Mouse (Mus musculus) left cerebral cortex, postnatal 25 days (tissue): ENCODE results near the gene H2al1a. TPM values are rescaled to one million over a fixed set of nuclear protein-coding genes. Genes with fewer than 3 reads are reported as not detected.
A peak's percentile ranks its signal among the peaks of the same experiment; 100 is the strongest.
"Not testable (repeated sequence)": the region's sequence is repeated elsewhere in the genome, so short reads cannot be mapped to it uniquely, and the experiment has no call there.

Experiments
- DNase-seq, 2 experiments: peaks; one replicate each; pipeline ENCODE4 v3.0.0; 2022; ENCODE audit warnings: low spot score in 2 of 2, mixed read lengths in 1 of 2
- intact Hi-C: fragments of 180-260 bp; cut with DNase I; formaldehyde crosslinking; loops from one replicate; pipeline ENCODE4 v1.15.1; 2025
- total RNA-seq, 2 experiments: library from RNA; stranded (reverse); gene quantifications; 2 replicates each; pipeline ENCODE4 v1.2.3; 2021

H2al1a gene
- total RNA-seq: not detected

- intact Hi-C loops, DNase-seq: not testable (repeated sequence)
These were observed at the start of gene H2al1a for GRCm38 (mm10) chrX:11298957-11299356. Gene H2al1a (plus strand): TSS chrX:11299257.

GRCm38 (mm10) chrX:11250155-11250554 lies 48.9 kb upstream of the H2al1a start:
- intact Hi-C loops: no loop called here
- DNase-seq: no peak

- DNase-seq: peak; percentile 40 to 85
- intact Hi-C loops: no loop called here
These were observed 45.0 kb upstream of the H2al1a start for GRCm38 (mm10) chrX:11254062-11254461.

GRCm38 (mm10) chrX:11254521-11255207 lies 44.4 kb upstream of the H2al1a start:
- DNase-seq: no peak
- intact Hi-C loops: no loop called here

GRCm38 (mm10) chrX:11255564-11256360 lies 43.3 kb upstream of the H2al1a start:
- intact Hi-C loops: no loop called here
- no peak for DNase-seq

GRCm38 (mm10) chrX:11264918-11265317 lies 34.1 kb upstream of the H2al1a start:
- no peak for DNase-seq
- intact Hi-C loops: no loop called here

- DNase-seq: peak in 1 of 2 experiments; percentile 20
- intact Hi-C loops: no loop called here
These were observed 31.3 kb upstream of the H2al1a start for GRCm38 (mm10) chrX:11267791-11268190.

- intact Hi-C loops: no loop called here
- DNase-seq: no peak
These were observed 30.0 kb upstream of the H2al1a start for GRCm38 (mm10) chrX:11269074-11269473.

GRCm38 (mm10) chrX:11273190-11273589 lies 25.9 kb upstream of the H2al1a start:
- DNase-seq: no peak
- intact Hi-C loops: no loop called here

- intact Hi-C loops: no loop called here
- DNase-seq: no peak
These were observed 22.0 kb upstream of the H2al1a start for GRCm38 (mm10) chrX:11277083-11277482.

- intact Hi-C loops: no loop called here
- peak in 1 of 2 experiments; percentile 27 for DNase-seq
These were observed 18.3 kb upstream of the H2al1a start for GRCm38 (mm10) chrX:11280741-11281140.

- no peak for DNase-seq
- intact Hi-C loops: no loop called here
These were observed 10.7 kb upstream of the H2al1a start for GRCm38 (mm10) chrX:11288306-11288882.

GRCm38 (mm10) chrX:11289244-11289643 lies 9.8 kb upstream of the H2al1a start:
- intact Hi-C loops: no loop called here
- DNase-seq: no peak

- DNase-seq, intact Hi-C loops: not testable (repeated sequence)
These were observed 3.1 kb downstream of the H2al1a start, which contains the start of gene H2al1b for GRCm38 (mm10) chrX:11302132-11302531. Gene H2al1b (plus strand): TSS chrX:11302432.

GRCm38 (mm10) chrX:11305355-11305754 lies 6.3 kb downstream of the H2al1a start, which contains the start of gene H2al1c:
Gene H2al1c (plus strand): TSS chrX:11305655.
- intact Hi-C loops, DNase-seq: not testable (repeated sequence)

GRCm38 (mm10) chrX:11308524-11308923 lies 9.5 kb downstream of the H2al1a start, which contains the start of gene H2al1d:
Gene H2al1d (plus strand): TSS chrX:11308824.
- not testable (repeated sequence) for DNase-seq

GRCm38 (mm10) chrX:11311634-11312033 lies 12.6 kb downstream of the H2al1a start, which contains the start of gene H2al1e:
Gene H2al1e (plus strand): TSS chrX:11311934.
- intact Hi-C loops: not testable (repeated sequence)

More at GRCm38 (mm10) chrX:11308524-11308923, 9.5 kb downstream of the H2al1a start, which contains the start of gene H2al1d:
- intact Hi-C loops: not testable (repeated sequence)

GRCm38 (mm10) chrX:11314858-11315257 lies 15.8 kb downstream of the H2al1a start, which contains the start of gene H2al1f:
Gene H2al1f (plus strand): TSS chrX:11315158.
- DNase-seq, intact Hi-C loops: not testable (repeated sequence)

More at GRCm38 (mm10) chrX:11311634-11312033, 12.6 kb downstream of the H2al1a start, which contains the start of gene H2al1e:
- not testable (repeated sequence) for DNase-seq

GRCm38 (mm10) chrX:11317956-11318355 lies 18.9 kb downstream of the H2al1a start, which contains the start of gene H2al1g:
Gene H2al1g (plus strand): TSS chrX:11318256.
- DNase-seq, intact Hi-C loops: not testable (repeated sequence)

- intact Hi-C loops, DNase-seq: not testable (repeated sequence)
These were observed 22.1 kb downstream of the H2al1a start, which contains the start of gene H2al1h for GRCm38 (mm10) chrX:11321192-11321591. Gene H2al1h (plus strand): TSS chrX:11321492.
